Mouse (Mus musculus): Measurements from ENCODE around the gene Tmc2. TPM values are rescaled to one million over a fixed set of nuclear protein-coding genes. Genes with fewer than 3 reads are reported as not detected.
A peak's percentile ranks its signal among the peaks of the same experiment; 100 is the strongest.

Tmc2 gene
- not detected in 2 replicates for polyA plus RNA-seq (2016; fragmentation: Nextera tagmentation; extraction: Ambion mirVana)

GRCm38 (mm10) chr2:130194894-130195293, at the start of gene Tmc2:
Tmc2 (plus strand) TSS chr2:130195194.
- H3K27ac ChIP-seq = no peak within 1 kb of the TSS
- 96% methylated on average over 16 of the region's 16 CpGs for WGBS
- no peak for DNase-seq (ENCODE audit: low spot score)
- no peaks in the 10 kb centered on the region for H3K9me3 ChIP-seq (replicated peaks)
- H3K4me3 ChIP-seq = no peak within 1 kb of the TSS
- H3K27me3 ChIP-seq (ENCODE audit: low read depth, poor library complexity, severe bottlenecking) = no peaks in the 10 kb centered on the region
- no peaks in the 10 kb centered on the region for H3K36me3 ChIP-seq
- H3K4me1 ChIP-seq = no peaks in the 10 kb centered on the region

- no peaks in the 10 kb centered on the region for H3K36me3 ChIP-seq
- no peak overlapping the region for H3K4me3 ChIP-seq
- H3K4me1 ChIP-seq = no peaks in the 10 kb centered on the region
- H3K27ac ChIP-seq = no peak overlapping the region
- H3K9me3 ChIP-seq (replicated peaks) = no peaks in the 10 kb centered on the region
- H3K27me3 ChIP-seq (ENCODE audit: low read depth, poor library complexity, severe bottlenecking) = no peaks in the 10 kb centered on the region
- DNase-seq (ENCODE audit: low spot score) = no peak
- 82% methylated on average over 5 of the region's 5 CpGs for WGBS
Measured at GRCm38 (mm10) chr2:130146089-130146668, 48.8 kb upstream of the Tmc2 start.

- no peak overlapping the region for H3K4me3 ChIP-seq
- no peaks in the 10 kb centered on the region for H3K27me3 ChIP-seq (ENCODE audit: low read depth, poor library complexity, severe bottlenecking)
- no peak overlapping the region for H3K27ac ChIP-seq
- DNase-seq (ENCODE audit: low spot score) = no peak
- H3K36me3 ChIP-seq = no peaks in the 10 kb centered on the region
- no peaks in the 10 kb centered on the region for H3K4me1 ChIP-seq
- H3K9me3 ChIP-seq (replicated peaks) = no peaks in the 10 kb centered on the region
- 85% methylated on average over 3 of the region's 3 CpGs for WGBS
Measured at GRCm38 (mm10) chr2:130155171-130155570, 39.8 kb upstream of the Tmc2 start.

- H3K4me3 ChIP-seq = no peak overlapping the region
- no peaks in the 10 kb centered on the region for H3K27me3 ChIP-seq (ENCODE audit: low read depth, poor library complexity, severe bottlenecking)
- DNase-seq (ENCODE audit: low spot score) = no peak
- H3K36me3 ChIP-seq = no peaks in the 10 kb centered on the region
- no peak overlapping the region for H3K27ac ChIP-seq
- no peaks in the 10 kb centered on the region for H3K4me1 ChIP-seq
- no peaks in the 10 kb centered on the region for H3K9me3 ChIP-seq (replicated peaks)
Measured at GRCm38 (mm10) chr2:130155851-130156250, 39.1 kb upstream of the Tmc2 start.

- WGBS = 82% methylated on average over 14 of the region's 14 CpGs
- H3K9me3 ChIP-seq (replicated peaks) = no peaks in the 10 kb centered on the region
- no peak overlapping the region for H3K4me3 ChIP-seq
- DNase-seq (ENCODE audit: low spot score) = no peak
- no peak overlapping the region for H3K27ac ChIP-seq
- no peaks in the 10 kb centered on the region; the same call in 1 of the 2 replicates for H3K36me3 ChIP-seq
- no peaks in the 10 kb centered on the region for H3K4me1 ChIP-seq
- no peaks in the 10 kb centered on the region for H3K27me3 ChIP-seq (ENCODE audit: low read depth, poor library complexity, severe bottlenecking)
Measured at GRCm38 (mm10) chr2:130157231-130158087, 37.5 kb upstream of the Tmc2 start.

GRCm38 (mm10) chr2:130158088-130158437, 36.9 kb upstream of the Tmc2 start:
- no peak overlapping the region for H3K4me3 ChIP-seq
- H3K36me3 ChIP-seq = no peaks in the 10 kb centered on the region; the same call in 1 of the 2 replicates
- no peaks in the 10 kb centered on the region for H3K27me3 ChIP-seq (ENCODE audit: low read depth, poor library complexity, severe bottlenecking)
- no peaks in the 10 kb centered on the region for H3K9me3 ChIP-seq (replicated peaks)
- no peak overlapping the region for H3K27ac ChIP-seq
- no peak for DNase-seq (ENCODE audit: low spot score)
- no peaks in the 10 kb centered on the region for H3K4me1 ChIP-seq
- WGBS = 74% methylated on average over 4 of the region's 4 CpGs

GRCm38 (mm10) chr2:130162701-130163100, 32.3 kb upstream of the Tmc2 start:
- Histone ChIP-seq H3K36me3 (peaks cover 36% of the 10 kb centered on the region), H3K27me3 (ENCODE audit: low read depth, poor library complexity, severe bottlenecking) (no peaks in the 10 kb centered on the region), H3K4me3 (no peak overlapping the region), H3K27ac (no peak overlapping the region), H3K9me3 (replicated peaks) (no peaks in the 10 kb centered on the region), H3K4me1 (no peaks in the 10 kb centered on the region)
- WGBS = 91% methylated on average over 5 of the region's 5 CpGs
- DNase-seq (ENCODE audit: low spot score) = no peak

- Histone ChIP-seq H3K9me3 (replicated peaks) (no peaks in the 10 kb centered on the region), H3K36me3 (peaks cover 72% of the 10 kb centered on the region), H3K4me3 (no peak overlapping the region), H3K27ac (no peak overlapping the region), H3K27me3 (ENCODE audit: low read depth, poor library complexity, severe bottlenecking) (no peaks in the 10 kb centered on the region), H3K4me1 (no peaks in the 10 kb centered on the region)
- WGBS = 75% methylated on average over 9 of the region's 9 CpGs
- no peak for DNase-seq (ENCODE audit: low spot score)
Measured at GRCm38 (mm10) chr2:130166311-130167214, 28.4 kb upstream of the Tmc2 start.

- peaks cover 85% of the 10 kb centered on the region for H3K36me3 ChIP-seq
Measured at GRCm38 (mm10) chr2:130167861-130168260, 27.1 kb upstream of the Tmc2 start.

GRCm38 (mm10) chr2:130171674-130172073, 23.3 kb upstream of the Tmc2 start:
- no peaks in the 10 kb centered on the region for H3K9me3 ChIP-seq (replicated peaks)
- H3K36me3 ChIP-seq = peaks cover 98% of the 10 kb centered on the region
- 73% methylated on average over 2 of the region's 2 CpGs for WGBS
- DNase-seq (ENCODE audit: low spot score) = no peak
- no peaks in the 10 kb centered on the region for H3K27me3 ChIP-seq (ENCODE audit: low read depth, poor library complexity, severe bottlenecking)
- H3K27ac ChIP-seq = no peak overlapping the region
- H3K4me1 ChIP-seq = peaks cover 2% of the 10 kb centered on the region
- no peak overlapping the region for H3K4me3 ChIP-seq

More at GRCm38 (mm10) chr2:130167861-130168260, 27.1 kb upstream of the Tmc2 start:
- 53% methylated on average over 3 of the region's 3 CpGs for WGBS
- H3K9me3 ChIP-seq (replicated peaks) = no peaks in the 10 kb centered on the region
- no peak overlapping the region for H3K4me3 ChIP-seq
- H3K4me1 ChIP-seq = no peaks in the 10 kb centered on the region
- no peak overlapping the region for H3K27ac ChIP-seq
- H3K27me3 ChIP-seq (ENCODE audit: low read depth, poor library complexity, severe bottlenecking) = no peaks in the 10 kb centered on the region
- peak; percentile 46 for DNase-seq (ENCODE audit: low spot score)

- WGBS = 79% methylated on average over 8 of the region's 8 CpGs
- Histone ChIP-seq H3K4me1 (peaks cover 22% of the 10 kb centered on the region), H3K9me3 (replicated peaks) (no peaks in the 10 kb centered on the region), H3K27me3 (ENCODE audit: low read depth, poor library complexity, severe bottlenecking) (no peaks in the 10 kb centered on the region), H3K4me3 (peak overlapping the region; percentile 95), H3K36me3 (peaks cover 56% of the 10 kb centered on the region), H3K27ac (no peak overlapping the region)
- DNase-seq (ENCODE audit: low spot score) = no peak
Measured at GRCm38 (mm10) chr2:130176820-130177219, 18.2 kb upstream of the Tmc2 start.

- H3K27ac ChIP-seq = peak overlapping the region; percentile 99
- peaks cover 22% of the 10 kb centered on the region for H3K4me1 ChIP-seq
- DNase-seq (ENCODE audit: low spot score) = no peak
- WGBS = under 1% methylated on average over 11 of the region's 11 CpGs
- peaks cover 41% of the 10 kb centered on the region for H3K36me3 ChIP-seq
- H3K9me3 ChIP-seq (replicated peaks) = no peaks in the 10 kb centered on the region
- H3K4me3 ChIP-seq = peak overlapping the region; percentile 95
- H3K27me3 ChIP-seq (ENCODE audit: low read depth, poor library complexity, severe bottlenecking) = no peaks in the 10 kb centered on the region
Measured at GRCm38 (mm10) chr2:130178381-130178705, 16.7 kb upstream of the Tmc2 start.

Data from limb, embryonic 10.5 days (tissue).